Mouse (Mus musculus): Measurements from ENCODE around the gene Gemin2.

- TF ChIP-seq CTCF (IDR thresholded peaks at IDR 0.05; ENCODE audit: low read depth) (no peak), EP300 (IDR thresholded peaks at IDR 0.05; ENCODE audit: low read depth) (no peak)
Observed at GRCm38 (mm10) chr12:59039162-59039970, 26.2 kb downstream of the Gemin2 start.
